Mouse (Mus musculus) ES-Bruce4 (cell line): ENCODE results near the gene Cdc14b. TPM values are rescaled to one million over a fixed set of nuclear protein-coding genes. Genes with fewer than 3 reads are reported as not detected.

Experiments
- H3K27ac ChIP-seq: 2 replicates; pipeline ENCODE4 v1.5.1; 2012; ENCODE audit warnings: low read length, inconsistent platforms; ENCODE audit not compliant: insufficient read depth
- H3K27me3 ChIP-seq: 2 replicates; pipeline ENCODE4 v1.6.1; 2012; ENCODE audit warnings: mild to moderate bottlenecking, low read length, inconsistent platforms; ENCODE audit not compliant: control insufficient read depth, poor library complexity, insufficient read depth, severe bottlenecking
- H3K36me3 ChIP-seq: 2 replicates; pipeline ENCODE4 v1.6.1; 2012; ENCODE audit warnings: inconsistent platforms, mild to moderate bottlenecking, low read length, moderate library complexity; ENCODE audit not compliant: control insufficient read depth, poor library complexity, insufficient read depth, severe bottlenecking
- H3K4me1 ChIP-seq: one replicate; pipeline ENCODE4 v1.8.1; 2011; ENCODE audit warnings: low read length; ENCODE audit not compliant: control insufficient read depth, insufficient read depth
- H3K4me3 ChIP-seq: 2 replicates; pipeline ENCODE4 v1.5.1; 2011; ENCODE audit warnings: low read depth, mild to moderate bottlenecking, low read length
- H3K9ac ChIP-seq: 2 replicates; pipeline ENCODE4 v1.6.1; 2012; ENCODE audit warnings: low read depth, mild to moderate bottlenecking, inconsistent platforms; ENCODE audit not compliant: poor library complexity, severe bottlenecking
- H3K9me3 ChIP-seq: replicated peaks from 2 replicates; pipeline ENCODE4 v1.6.1; 2012; ENCODE audit warnings: mild to moderate bottlenecking, low read length, inconsistent platforms; ENCODE audit not compliant: control insufficient read depth, poor library complexity, insufficient read depth, severe bottlenecking
- CTCF ChIP-seq: IDR thresholded peaks from one replicate; pipeline ENCODE4 v1.8.1; 2011; ENCODE audit warnings: low read depth, low read length
- EP300 ChIP-seq: IDR thresholded peaks from 2 replicates; pipeline ENCODE4 v1.6.1; 2011; ENCODE audit warnings: low read depth, low read length; ENCODE audit not compliant: insufficient read depth
- POLR2A ChIP-seq: IDR thresholded peaks from one replicate; pipeline ENCODE4 v1.8.1; 2011; ENCODE audit warnings: low read length; ENCODE audit not compliant: insufficient read depth
- polyA plus RNA-seq: library from polyadenylated mRNA; stranded (reverse); fragments of >200 nt; gene quantifications from 2 replicates; pipeline ENCODE4 v1.2.4, GENCODE M21; 2011; ENCODE audit warnings: low read depth; ENCODE audit not compliant: missing spikeins, insufficient read depth, insufficient read length

Cdc14b gene
- polyA plus RNA-seq, 1 experiment, result 30.4 TPM

DNA sequence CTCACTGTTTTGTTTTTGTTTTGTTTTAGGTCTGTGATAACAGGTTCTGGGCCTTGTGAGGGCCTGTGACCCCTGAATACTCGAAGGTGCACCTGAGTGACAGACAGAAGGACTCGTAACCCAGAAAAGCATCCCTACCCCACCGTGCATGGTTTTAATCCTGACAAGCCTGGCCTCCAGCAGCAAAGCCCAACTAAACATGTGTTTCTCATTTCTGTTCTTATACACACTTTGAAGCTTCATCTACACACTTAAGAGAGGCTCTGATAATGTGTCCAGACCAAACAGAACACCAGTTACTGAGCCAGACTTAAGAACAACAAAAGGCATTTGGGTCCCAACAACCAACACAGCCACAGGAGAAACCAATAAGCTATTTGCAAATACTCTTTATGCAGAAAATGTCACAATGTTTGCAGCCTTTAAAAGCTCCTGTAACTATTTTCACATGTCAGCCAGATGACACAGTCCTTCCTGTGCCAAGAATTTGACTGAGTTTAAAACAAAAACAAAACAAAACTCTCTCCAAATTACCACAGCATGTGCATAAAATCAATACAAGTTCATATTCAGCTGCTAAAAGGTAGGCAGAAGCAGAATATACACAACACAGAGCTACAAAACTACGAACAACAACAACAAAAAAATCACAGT is 39.9 kb downstream of the Cdc14b start:
- no peak overlapping the region for H3K9ac ChIP-seq
- no peaks in the 10 kb centered on the region for H3K36me3 ChIP-seq
- H3K27me3 ChIP-seq, result no peaks in the 10 kb centered on the region
- H3K9me3 ChIP-seq, result no peaks in the 10 kb centered on the region
- H3K27ac ChIP-seq, result no peak overlapping the region
- no peak overlapping the region for H3K4me3 ChIP-seq
- no peaks in the 10 kb centered on the region for H3K4me1 ChIP-seq
- no peak for TF ChIP-seq POLR2A
- no peak for TF ChIP-seq CTCF
- TF ChIP-seq EP300, result no peak

DNA sequence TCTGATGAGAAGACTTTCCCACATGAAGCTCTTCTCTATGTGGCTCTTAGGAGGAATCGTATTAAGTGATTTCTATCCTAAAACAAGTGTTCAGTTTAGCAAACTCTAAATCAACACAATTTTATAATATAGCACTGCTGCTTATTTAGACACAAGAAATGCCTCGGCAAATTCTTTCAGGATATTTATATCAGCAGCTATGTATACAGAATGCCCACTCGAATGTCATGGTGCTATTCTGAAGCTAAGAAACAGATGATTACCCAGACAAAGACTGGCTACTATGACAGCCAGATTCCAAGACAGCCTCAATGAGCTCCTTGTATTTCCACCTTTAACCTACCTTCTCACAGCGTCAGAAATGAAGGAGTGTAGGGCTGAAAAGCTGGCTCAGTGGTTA is 42.0 kb downstream of the Cdc14b start:
- TF ChIP-seq EP300 (no peak), POLR2A (no peak), CTCF (no peak)
- Histone ChIP-seq H3K9me3 (no peaks in the 10 kb centered on the region), H3K36me3 (no peaks in the 10 kb centered on the region), H3K27me3 (no peaks in the 10 kb centered on the region), H3K4me3 (no peak overlapping the region), H3K9ac (no peak overlapping the region), H3K4me1 (no peaks in the 10 kb centered on the region), H3K27ac (no peak overlapping the region)

DNA sequence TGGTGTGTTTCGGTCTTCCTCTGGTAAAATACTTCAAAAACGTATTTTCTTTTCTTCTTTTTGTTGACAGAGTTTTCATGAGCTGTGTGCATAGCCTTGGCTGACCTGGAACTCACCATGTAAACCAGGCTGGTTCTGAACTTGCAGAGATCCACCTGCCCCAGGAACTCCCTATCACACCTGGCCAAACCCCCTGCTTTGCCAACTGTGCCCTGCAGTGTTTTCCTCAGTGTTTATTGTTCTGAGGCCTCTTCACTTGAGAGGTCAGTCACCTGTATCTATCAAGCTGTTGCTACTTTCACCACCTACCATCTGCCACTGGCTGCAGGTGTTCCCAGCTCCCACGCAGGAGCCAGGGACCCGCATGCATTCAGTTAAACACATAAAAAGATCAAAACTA is 48.4 kb downstream of the Cdc14b start:
- H3K4me1 ChIP-seq, result no peaks in the 10 kb centered on the region
- no peak for TF ChIP-seq POLR2A
- H3K27ac ChIP-seq, result no peak overlapping the region

DNA sequence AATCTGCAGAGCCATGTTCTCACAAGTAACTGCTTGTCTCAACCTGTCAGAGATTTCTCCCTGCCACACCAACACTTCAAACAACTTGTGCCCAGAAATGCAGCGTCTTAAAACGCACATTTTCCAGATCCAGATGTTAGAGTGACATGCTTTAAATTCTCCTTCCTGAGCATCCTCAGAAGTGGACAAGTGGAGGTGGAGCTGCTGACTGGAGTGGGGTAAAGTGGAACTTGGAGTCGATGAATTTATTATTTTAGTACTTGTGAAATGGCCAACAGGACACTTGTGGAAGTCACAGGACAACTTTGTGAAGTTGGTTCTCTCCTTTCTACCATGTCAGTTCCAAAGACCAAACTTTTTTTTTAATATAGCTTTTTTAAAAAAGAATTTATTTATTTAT is 49.4 kb downstream of the Cdc14b start:
- H3K4me3 ChIP-seq, result no peak overlapping the region
- H3K9me3 ChIP-seq, result no peaks in the 10 kb centered on the region
- no peaks in the 10 kb centered on the region for H3K4me1 ChIP-seq
- TF ChIP-seq CTCF (no peak), POLR2A (no peak), EP300 (no peak)
- H3K27me3 ChIP-seq, result no peaks in the 10 kb centered on the region
- no peaks in the 10 kb centered on the region for H3K36me3 ChIP-seq
- no peak overlapping the region for H3K9ac ChIP-seq
- no peak overlapping the region for H3K27ac ChIP-seq

More for the DNA sequence above, 48.4 kb downstream of the Cdc14b start:
- Histone ChIP-seq H3K27me3 (no peaks in the 10 kb centered on the region), H3K9ac (no peak overlapping the region), H3K4me3 (no peak overlapping the region), H3K9me3 (no peaks in the 10 kb centered on the region), H3K36me3 (no peaks in the 10 kb centered on the region)

DNA sequence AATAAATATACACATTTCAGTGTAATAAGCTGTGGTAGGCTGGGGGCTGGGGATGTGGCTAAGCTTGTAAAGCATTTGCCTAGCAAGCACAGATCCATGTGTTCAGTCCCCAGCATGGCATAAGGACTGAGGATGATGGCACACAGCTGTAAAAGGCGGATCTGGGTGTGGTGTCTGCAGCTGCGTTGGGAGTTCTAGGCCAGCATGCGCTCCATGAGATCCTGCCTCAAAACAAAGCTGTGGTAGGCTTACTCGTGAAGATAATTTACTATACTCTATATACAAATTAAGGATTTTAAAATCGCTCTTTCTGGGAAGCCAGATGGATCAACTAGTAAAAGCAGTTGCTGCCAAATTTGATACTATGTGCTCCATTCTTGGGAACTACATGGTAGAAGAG is 60.2 kb downstream of the Cdc14b start:
- no peak for TF ChIP-seq POLR2A
- TF ChIP-seq CTCF, result no peak
- TF ChIP-seq EP300, result no peak
- peaks cover 2% of the 10 kb centered on the region for H3K4me1 ChIP-seq
- H3K9ac ChIP-seq, result no peak overlapping the region
- H3K36me3 ChIP-seq, result no peaks in the 10 kb centered on the region
- no peak overlapping the region for H3K27ac ChIP-seq
- no peak overlapping the region for H3K4me3 ChIP-seq
- no peaks in the 10 kb centered on the region for H3K27me3 ChIP-seq
- H3K9me3 ChIP-seq, result no peaks in the 10 kb centered on the region

DNA sequence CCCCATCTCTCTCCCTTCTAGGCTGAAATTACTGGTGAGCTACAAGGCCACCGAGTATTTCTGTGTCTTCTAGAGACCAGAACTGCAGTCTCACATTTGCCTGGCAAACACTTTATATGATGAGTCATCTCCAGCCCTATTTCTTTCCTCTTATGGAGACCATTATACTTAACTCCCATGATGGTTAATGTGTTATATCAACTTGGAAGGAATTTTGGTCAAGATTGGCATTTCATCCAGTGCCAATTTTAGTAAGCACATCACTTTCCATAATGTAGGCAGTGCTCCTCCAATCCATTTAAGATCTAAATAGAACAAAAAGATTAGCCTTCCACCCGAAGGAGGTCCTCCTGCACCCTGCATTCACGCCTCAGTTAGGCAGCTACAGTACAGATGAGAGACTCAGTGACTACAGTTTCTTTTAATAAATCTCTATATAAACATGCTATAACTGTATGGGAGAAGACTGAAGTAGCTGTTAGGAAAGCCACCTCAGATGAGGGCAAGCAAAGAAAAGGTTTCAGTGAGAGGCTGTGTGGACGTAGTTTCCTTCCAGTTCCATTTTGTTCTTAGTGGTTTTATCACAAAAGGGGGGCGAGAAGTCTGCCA is 63.0 kb downstream of the Cdc14b start:
- H3K27me3 ChIP-seq, result no peaks in the 10 kb centered on the region
- TF ChIP-seq EP300, result no peak
- TF ChIP-seq CTCF, result no peak
- no peak for TF ChIP-seq POLR2A
- H3K9ac ChIP-seq, result no peak overlapping the region
- H3K9me3 ChIP-seq, result no peaks in the 10 kb centered on the region
- no peak overlapping the region for H3K27ac ChIP-seq
- no peak overlapping the region for H3K4me3 ChIP-seq
- H3K4me1 ChIP-seq, result peaks cover 2% of the 10 kb centered on the region
- no peaks in the 10 kb centered on the region for H3K36me3 ChIP-seq
